Mouse (Mus musculus) ovary, postnatal 10 days (tissue): ENCODE data around the gene Fcrl1.

Source experiments
- DNase-seq: peaks from one replicate; pipeline ENCODE4 v3.0.0; 2022; ENCODE audit warnings: low spot score

Gene Fcrl1

GRCm38 (mm10) chr3:87411150-87411549, 35.0 kb downstream of the Fcrl1 start:
- DNase-seq = peak; percentile 10

- no peak for DNase-seq
Observed at GRCm38 (mm10) chr3:87420645-87421044, 44.5 kb downstream of the Fcrl1 start.

GRCm38 (mm10) chr3:87422386-87422910, 46.3 kb downstream of the Fcrl1 start:
- no peak for DNase-seq

DNA sequence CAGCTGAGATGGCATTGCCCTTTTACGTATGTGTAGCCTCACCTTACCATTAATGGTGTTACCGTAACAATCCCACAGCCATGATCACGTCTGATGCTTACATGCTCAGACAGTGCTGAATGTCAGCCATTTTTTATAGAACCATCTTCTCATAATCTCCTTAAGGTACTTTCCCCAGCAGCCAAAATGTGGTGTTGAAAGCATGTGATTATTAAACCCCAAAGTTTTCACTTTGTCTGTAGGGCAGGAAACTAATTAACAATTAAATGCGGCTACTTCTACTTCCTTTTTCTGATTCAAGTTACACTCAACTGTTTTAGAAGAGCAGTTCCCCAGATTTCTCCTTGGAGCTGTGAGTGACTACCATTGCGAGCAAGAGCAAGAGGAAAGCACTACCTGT, 59.3 kb downstream of the Fcrl1 start, which contains the start of gene Fcrl5:
Fcrl5 (plus strand) TSS at position 295 of the 400 bp plus-strand sequence.
- DNase-seq = no peak

DNA sequence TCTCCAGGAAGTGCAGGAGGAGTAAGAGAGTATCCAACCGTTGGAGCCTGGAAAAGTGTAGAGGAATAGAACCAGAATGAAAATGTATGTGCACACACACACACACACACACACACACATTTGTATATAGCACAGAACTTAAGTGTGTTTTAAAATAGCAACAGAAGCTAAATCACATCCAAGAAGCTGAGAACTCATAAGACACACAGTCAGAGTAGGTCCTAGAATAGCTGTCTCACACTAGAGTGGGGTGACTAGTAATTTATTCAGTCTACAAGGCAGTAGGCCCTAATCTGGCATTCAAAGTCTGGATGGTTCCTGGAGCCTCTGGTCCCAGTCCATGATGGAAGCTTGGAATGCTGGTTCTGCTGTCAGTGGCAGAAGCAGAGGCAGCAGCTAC, 64.4 kb downstream of the Fcrl1 start:
- DNase-seq = no peak

DNA sequence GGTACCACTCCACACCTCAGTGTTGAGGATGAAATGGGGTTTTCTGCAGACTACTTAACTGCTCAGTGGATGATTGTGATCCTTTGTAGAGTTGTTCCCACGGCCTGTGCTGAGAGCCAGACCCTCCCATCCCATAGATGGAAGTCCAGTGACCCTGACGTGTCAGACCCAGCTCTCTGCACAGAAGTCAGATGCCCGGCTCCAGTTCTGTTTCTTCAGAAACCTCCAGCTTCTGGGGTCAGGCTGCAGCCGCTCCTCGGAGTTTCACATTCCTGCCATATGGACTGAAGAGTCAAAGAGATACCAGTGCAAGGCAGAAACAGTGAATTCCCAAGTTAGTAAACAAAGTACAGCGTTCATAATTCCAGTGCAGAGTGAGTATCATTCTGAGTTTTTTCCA, 67.8 kb downstream of the Fcrl1 start:
- no peak for DNase-seq
